Mouse (Mus musculus): Measurements from ENCODE around the gene Spc24. TPM values are rescaled to one million over a fixed set of nuclear protein-coding genes. Genes with fewer than 3 reads are reported as not detected.

Spc24 gene
- polyA plus RNA-seq, 1 experiment from 2014 or later = 173 TPM

DNA sequence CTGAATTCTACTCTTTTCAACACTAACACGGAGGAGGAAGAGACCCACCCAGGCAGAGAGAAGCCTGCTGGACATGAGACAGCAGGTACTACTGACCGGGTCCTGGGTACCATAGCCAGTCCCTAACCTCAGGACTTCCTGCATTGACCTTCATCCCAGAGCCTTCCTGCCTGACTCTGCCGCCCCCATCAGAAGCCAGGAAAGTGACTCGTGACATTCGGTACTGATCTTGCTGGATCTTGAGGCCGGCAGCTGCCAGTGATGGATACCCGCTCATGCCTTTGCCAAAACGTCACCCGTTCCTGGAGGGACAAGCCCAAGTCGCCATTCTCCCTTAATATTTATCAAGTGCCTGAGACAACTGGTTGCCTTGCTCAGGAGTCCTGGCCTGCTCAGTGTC lies 11.6 kb downstream of the Spc24 start:
- no peaks in the 10 kb centered on the region for H3K9me3 ChIP-seq (ENCODE audit: low read depth, low read length)
- no peak for TF ChIP-seq CTCF (IDR thresholded peaks at IDR 0.05; ENCODE audit: low read depth)
- DNase-seq (no peak), ATAC-seq (ENCODE audit: insufficient read depth) (no peak)
- no peak overlapping the region for H3K4me3 ChIP-seq (ENCODE audit: low read depth, low read length)
- no peak overlapping the region for H3K9ac ChIP-seq
- H3K4me2 ChIP-seq = no peak overlapping the region
- no peaks in the 10 kb centered on the region for H3K27me3 ChIP-seq (ENCODE audit: insufficient read depth, low read length)
- peak overlapping the region; percentile 77; the same call in 1 of the 2 replicates for H3K27ac ChIP-seq (ENCODE audit: low read depth)
- 0 out of 2 replicates have a peak, but pooled peaks cover 3% of the 10 kb centered on the region for H3K4me1 ChIP-seq (ENCODE audit: insufficient read depth)
- 62% methylated on average over 10 of the region's 10 CpGs for WGBS
- H3K36me3 ChIP-seq (ENCODE audit: insufficient read depth) = peaks cover 72% of the 10 kb centered on the region

DNA sequence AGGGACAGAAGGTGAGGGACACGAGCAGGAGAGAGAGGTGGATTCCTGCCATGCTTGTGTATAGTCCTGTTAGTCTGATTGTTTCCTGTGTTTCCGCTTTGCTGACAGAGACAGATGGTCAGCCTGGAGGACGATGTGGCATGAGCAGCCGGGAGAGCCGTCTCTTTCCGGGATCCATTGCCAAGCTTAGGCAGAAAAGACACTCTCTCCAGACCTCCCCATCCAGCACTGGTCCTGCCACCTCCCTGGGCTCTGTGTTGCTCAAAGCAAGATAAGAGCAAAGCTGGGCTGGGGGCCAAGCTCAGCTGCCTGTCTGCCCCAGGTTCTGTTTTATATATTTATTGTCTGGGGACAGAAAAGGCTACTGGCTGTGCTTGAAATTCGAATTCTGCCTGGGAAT lies 12.1 kb downstream of the Spc24 start:
- Histone ChIP-seq H3K9ac (no peak overlapping the region; the same call in 1 of the 2 replicates), H3K9me3 (ENCODE audit: low read depth, low read length) (no peaks in the 10 kb centered on the region), H3K27ac (ENCODE audit: low read depth) (peak overlapping the region; percentile 77; the same call in 1 of the 2 replicates), H3K36me3 (ENCODE audit: insufficient read depth) (peaks cover 73% of the 10 kb centered on the region), H3K27me3 (ENCODE audit: insufficient read depth, low read length) (no peaks in the 10 kb centered on the region), H3K4me2 (no peak overlapping the region), H3K4me1 (ENCODE audit: insufficient read depth) (0 out of 2 replicates have a peak, but pooled peaks cover 3% of the 10 kb centered on the region), H3K4me3 (ENCODE audit: low read depth, low read length) (no peak overlapping the region)
- WGBS = 20% methylated on average over 7 of the region's 7 CpGs
- ATAC-seq (ENCODE audit: insufficient read depth) = peak; percentile 85
- DNase-seq = peak; percentile 89
- no peak for TF ChIP-seq CTCF (IDR thresholded peaks at IDR 0.05; ENCODE audit: low read depth)

DNA sequence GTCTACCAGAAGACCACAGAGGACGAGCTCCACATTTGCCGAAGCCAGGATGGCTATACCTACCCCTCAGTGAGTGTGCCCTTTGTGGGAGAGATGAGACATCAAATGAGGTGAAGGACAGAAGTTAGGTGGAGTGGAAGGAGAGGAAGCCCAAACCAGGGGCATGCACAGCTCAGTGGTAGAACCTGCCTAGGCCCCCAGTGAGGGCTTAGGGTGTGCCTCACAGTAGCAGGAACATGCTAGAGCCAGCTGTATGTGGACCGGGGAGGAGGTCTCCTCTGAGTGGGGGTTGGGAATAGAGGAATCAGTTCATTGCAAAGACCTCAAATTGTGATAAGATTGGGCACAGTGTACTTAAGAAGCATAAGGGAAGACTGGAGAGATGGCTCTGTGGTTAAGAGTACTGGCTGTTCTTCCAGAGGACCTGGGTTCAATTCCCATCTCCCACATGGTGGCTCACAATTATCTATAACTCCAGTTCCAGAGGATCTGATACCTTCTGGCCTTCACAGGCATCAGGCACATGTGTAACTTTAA lies 12.8 kb downstream of the Spc24 start:
- no peak for TF ChIP-seq CTCF (IDR thresholded peaks at IDR 0.05; ENCODE audit: low read depth)
- no peak overlapping the region for H3K4me2 ChIP-seq
- peaks cover 80% of the 10 kb centered on the region for H3K36me3 ChIP-seq (ENCODE audit: insufficient read depth)
- 87% methylated on average over 3 of the region's 3 CpGs for WGBS
- DNase-seq (no peak), ATAC-seq (ENCODE audit: insufficient read depth) (no peak)
- no peaks in the 10 kb centered on the region for H3K27me3 ChIP-seq (ENCODE audit: insufficient read depth, low read length)
- H3K4me1 ChIP-seq (ENCODE audit: insufficient read depth) = 0 out of 2 replicates have a peak, but pooled peaks cover 3% of the 10 kb centered on the region
- no peak overlapping the region for H3K9ac ChIP-seq
- H3K4me3 ChIP-seq (ENCODE audit: low read depth, low read length) = no peak overlapping the region
- peak overlapping the region; percentile 77; the same call in 1 of the 2 replicates for H3K27ac ChIP-seq (ENCODE audit: low read depth)
- H3K9me3 ChIP-seq (ENCODE audit: low read depth, low read length) = no peaks in the 10 kb centered on the region

DNA sequence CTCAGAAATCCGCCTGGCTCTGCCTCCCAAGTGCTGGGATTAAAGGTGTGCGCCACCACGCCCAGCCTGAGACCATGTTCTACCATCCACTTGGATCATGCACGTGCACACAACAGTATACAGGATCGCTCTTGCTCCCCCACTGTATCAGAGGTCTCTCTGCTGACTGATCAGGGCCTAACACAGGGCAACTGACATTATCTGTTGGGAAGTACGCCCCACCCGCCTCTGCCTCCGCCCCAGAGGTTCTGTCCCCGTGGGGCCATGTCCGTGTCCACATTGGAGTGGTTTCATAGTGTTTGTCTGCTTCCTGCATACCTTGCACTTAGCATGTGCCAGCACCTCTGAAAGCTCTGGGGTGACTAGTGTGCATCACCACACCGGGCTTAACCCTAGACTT lies 18.6 kb downstream of the Spc24 start:
- no peak for ATAC-seq (ENCODE audit: insufficient read depth)
- no peak overlapping the region for H3K27ac ChIP-seq (ENCODE audit: low read depth)
- H3K4me1 ChIP-seq (ENCODE audit: insufficient read depth) = no peaks in the 10 kb centered on the region
- no peak for TF ChIP-seq CTCF (IDR thresholded peaks at IDR 0.05; ENCODE audit: low read depth)
- H3K9me3 ChIP-seq (ENCODE audit: low read depth, low read length) = no peaks in the 10 kb centered on the region
- DNase-seq = no peak
- H3K4me2 ChIP-seq = no peak overlapping the region
- H3K4me3 ChIP-seq (ENCODE audit: low read depth, low read length) = no peak overlapping the region
- WGBS = 89% methylated on average over 11 of the region's 11 CpGs
- no peaks in the 10 kb centered on the region for H3K27me3 ChIP-seq (ENCODE audit: insufficient read depth, low read length)
- peaks cover 92% of the 10 kb centered on the region for H3K36me3 ChIP-seq (ENCODE audit: insufficient read depth)
- H3K9ac ChIP-seq = no peak overlapping the region

DNA sequence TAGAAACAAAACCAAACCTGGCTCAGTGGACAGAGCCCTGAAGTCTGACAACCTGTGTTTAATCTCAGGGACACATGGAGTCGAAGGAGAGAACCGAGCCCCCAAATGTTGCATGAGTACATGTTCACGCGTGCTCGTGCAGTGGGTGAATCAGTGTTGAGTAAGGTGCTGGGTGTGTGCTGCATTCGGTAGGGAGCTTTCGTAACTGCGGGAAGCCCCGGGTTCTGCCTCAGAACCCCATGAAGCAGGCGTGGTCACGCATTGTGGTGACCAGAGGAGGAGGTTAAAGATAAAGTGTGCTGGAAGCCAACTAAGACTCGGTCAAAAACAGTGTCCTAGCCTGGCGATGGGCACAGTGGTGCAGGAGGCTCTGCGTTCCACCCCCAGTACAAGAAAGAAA lies 19.7 kb downstream of the Spc24 start:
- DNase-seq = no peak
- no peak for ATAC-seq (ENCODE audit: insufficient read depth)
- TF ChIP-seq CTCF (IDR thresholded peaks at IDR 0.05; ENCODE audit: low read depth) = no peak
- no peak overlapping the region for H3K4me2 ChIP-seq
- H3K4me3 ChIP-seq (ENCODE audit: low read depth, low read length) = no peak overlapping the region
- 96% methylated on average over 14 of the region's 14 CpGs for WGBS
- H3K27me3 ChIP-seq (ENCODE audit: insufficient read depth, low read length) = no peaks in the 10 kb centered on the region
- no peak overlapping the region for H3K27ac ChIP-seq (ENCODE audit: low read depth)
- no peaks in the 10 kb centered on the region for H3K9me3 ChIP-seq (ENCODE audit: low read depth, low read length)
- no peak overlapping the region for H3K9ac ChIP-seq
- H3K36me3 ChIP-seq (ENCODE audit: insufficient read depth) = peaks cover 88% of the 10 kb centered on the region
- H3K4me1 ChIP-seq (ENCODE audit: insufficient read depth) = no peaks in the 10 kb centered on the region

DNA sequence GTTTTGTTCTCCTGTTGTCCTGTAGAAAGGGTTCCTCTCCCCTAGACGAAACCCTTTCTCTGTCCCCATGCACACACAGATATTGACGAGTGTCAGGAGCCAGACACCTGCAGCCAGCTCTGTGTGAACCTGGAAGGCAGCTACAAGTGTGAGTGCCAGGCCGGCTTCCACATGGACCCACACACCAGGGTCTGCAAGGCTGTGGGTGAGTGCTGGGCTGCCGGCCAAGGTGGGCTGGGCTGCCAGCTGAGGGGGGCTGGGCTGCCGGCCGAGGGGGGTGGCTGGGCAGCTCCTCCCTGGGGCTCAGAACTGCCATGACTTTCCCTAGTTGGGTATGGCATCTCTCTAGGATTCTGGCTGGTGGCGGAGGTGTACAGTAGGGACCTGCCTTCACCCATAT lies 21.3 kb downstream of the Spc24 start:
- WGBS = 77% methylated on average over 7 of the region's 7 CpGs
- Histone ChIP-seq H3K36me3 (ENCODE audit: insufficient read depth) (peaks cover 88% of the 10 kb centered on the region), H3K9ac (no peak overlapping the region), H3K4me1 (ENCODE audit: insufficient read depth) (no peaks in the 10 kb centered on the region), H3K4me2 (no peak overlapping the region), H3K27ac (ENCODE audit: low read depth) (no peak overlapping the region), H3K9me3 (ENCODE audit: low read depth, low read length) (no peaks in the 10 kb centered on the region), H3K27me3 (ENCODE audit: insufficient read depth, low read length) (no peaks in the 10 kb centered on the region), H3K4me3 (ENCODE audit: low read depth, low read length) (no peak overlapping the region)
- ATAC-seq (ENCODE audit: insufficient read depth) (no peak), DNase-seq (no peak)
- no peak for TF ChIP-seq CTCF (IDR thresholded peaks at IDR 0.05; ENCODE audit: low read depth)

DNA sequence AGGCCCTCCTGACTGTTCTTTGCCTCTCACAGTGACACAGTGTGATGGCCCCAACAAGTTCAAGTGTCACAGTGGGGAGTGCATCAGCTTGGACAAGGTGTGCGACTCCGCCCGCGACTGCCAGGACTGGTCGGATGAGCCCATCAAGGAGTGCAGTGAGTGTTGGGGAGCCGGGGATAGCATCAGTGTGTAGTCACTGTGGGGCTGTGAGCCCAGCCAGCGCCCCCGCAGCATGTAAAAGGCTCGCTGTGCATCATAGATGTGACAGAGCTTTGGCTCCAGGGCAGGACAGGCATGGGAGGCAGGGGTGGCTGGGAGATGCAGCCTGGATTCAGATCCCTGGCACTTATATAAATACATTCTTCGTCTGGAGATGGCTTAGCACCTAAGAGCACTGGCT lies 22.9 kb downstream of the Spc24 start:
- DNase-seq (no peak), ATAC-seq (ENCODE audit: insufficient read depth) (0 out of 2 replicates have a peak, but pooled peaks have one; percentile 6)
- Histone ChIP-seq H3K4me1 (ENCODE audit: insufficient read depth) (no peaks in the 10 kb centered on the region), H3K27ac (ENCODE audit: low read depth) (no peak overlapping the region), H3K4me3 (ENCODE audit: low read depth, low read length) (no peak overlapping the region), H3K36me3 (ENCODE audit: insufficient read depth) (peaks cover 92% of the 10 kb centered on the region), H3K27me3 (ENCODE audit: insufficient read depth, low read length) (no peaks in the 10 kb centered on the region), H3K9me3 (ENCODE audit: low read depth, low read length) (no peaks in the 10 kb centered on the region), H3K4me2 (no peak overlapping the region), H3K9ac (no peak overlapping the region)
- WGBS = 87% methylated on average over 10 of the region's 10 CpGs
- no peak for TF ChIP-seq CTCF (IDR thresholded peaks at IDR 0.05; ENCODE audit: low read depth)

Data from lung, embryonic 14.5 days (tissue).